Mouse (Mus musculus) 416B (cell line): ENCODE data around the gene Rasl11a.
A peak's percentile ranks its signal among the peaks of the same experiment; 100 is the strongest.

ENCODE experiments used
- DNase-seq: peaks from one replicate; pipeline ENCODE4 v3.0.0; 2011; ENCODE audit warnings: low read depth

The Rasl11a gene

DNA sequence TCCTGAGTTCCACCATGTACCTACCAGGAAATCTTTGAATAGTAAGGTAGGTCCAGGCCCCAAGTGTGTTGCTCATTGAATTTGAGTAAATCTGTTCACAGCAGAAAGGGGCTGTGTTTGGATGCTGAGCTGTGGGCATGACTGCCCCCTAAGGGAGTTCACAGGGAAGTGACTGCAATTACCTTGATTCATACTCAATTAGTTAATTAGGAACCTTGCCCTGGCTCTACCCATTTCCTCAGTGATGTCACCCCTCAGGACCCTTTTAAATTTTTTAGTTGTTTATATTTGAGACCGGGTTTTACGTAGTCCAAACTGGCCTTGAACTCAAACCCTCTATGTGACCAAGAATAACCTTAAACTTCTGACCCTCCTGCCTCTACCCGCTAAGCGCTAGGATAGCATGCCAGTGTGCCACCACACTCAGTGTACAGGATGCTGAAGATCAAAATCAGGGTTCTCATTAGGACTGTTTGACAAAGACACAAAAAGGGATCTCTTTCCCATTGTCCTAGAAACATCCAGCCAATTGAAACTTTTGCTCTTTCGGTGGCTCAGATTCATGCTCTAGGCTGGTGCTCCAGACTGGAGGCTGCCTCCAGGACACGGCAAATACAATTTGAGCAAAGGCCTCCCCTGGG lies 450 bp upstream of the Rasl11a start:
- DNase-seq = peak; percentile 57

DNA sequence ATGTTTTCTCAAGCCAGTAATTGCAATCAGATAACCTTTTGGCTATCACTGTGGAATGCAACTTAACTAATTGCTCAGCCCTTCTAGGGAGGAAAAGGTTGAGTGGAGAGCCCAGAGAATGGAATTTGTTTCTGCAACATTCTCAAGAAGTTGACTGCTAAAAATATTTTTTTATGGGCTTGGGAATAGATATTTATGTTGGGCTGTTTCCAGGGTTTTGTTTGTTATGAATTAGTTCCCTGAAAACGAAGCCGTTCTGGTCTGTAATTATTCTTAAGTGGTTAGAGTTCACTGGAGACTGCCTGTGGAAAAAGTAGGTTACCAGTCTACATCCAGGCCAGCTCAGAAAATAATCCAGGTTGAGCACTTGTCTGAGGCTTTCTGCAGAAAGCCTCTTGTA lies 1.6 kb downstream of the Rasl11a start:
- no peak for DNase-seq

DNA sequence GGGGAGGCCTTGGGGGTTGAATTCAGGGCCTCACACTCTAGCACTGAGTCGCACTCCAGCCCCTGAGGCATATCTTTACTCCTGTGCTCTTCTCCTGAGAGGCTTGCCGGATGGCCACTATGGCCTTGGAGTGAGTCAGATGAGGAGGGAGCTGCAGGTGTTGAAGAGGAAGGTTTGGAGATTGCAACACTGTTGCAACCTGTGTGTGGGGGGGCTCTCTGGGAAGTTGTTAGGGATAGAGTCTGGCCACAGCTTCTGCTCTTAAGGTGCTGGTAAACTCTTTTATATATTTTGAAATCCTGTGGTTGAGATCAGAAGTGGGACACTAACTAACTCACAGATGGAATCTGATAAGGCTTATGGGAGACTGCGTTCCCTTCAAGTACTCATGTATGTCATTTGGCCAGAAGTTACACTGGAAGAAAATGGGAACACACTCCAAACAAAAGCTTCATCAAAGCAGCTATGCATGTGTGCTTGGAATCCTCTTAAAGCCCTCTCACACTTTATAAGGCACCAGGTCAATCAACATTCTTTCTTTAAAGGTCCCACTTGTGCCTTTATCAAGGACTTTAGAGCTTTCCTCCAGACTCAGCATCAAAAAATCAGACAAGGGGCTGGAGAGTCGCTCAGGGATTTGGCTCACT lies 4.2 kb downstream of the Rasl11a start:
- DNase-seq = peak; percentile 56

DNA sequence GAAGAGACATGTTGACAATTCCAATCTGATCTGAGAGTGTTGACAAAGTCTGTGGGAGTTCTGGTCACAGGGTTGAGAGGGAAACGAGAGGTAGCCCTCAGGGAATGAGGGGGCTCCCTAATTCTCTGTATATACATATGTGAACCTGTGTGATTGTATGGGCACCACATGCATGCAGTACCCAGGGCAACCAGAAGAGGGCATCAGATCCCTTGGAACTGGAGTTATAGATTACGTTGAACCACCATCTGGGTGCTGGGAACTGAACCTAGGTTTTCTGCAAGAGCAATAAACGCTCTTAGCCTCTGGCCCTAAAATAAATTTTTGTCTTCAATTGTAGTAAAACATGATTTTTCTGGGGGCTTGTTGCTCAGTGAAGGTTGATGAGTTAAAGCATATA lies 11.2 kb downstream of the Rasl11a start:
- DNase-seq = no peak

DNA sequence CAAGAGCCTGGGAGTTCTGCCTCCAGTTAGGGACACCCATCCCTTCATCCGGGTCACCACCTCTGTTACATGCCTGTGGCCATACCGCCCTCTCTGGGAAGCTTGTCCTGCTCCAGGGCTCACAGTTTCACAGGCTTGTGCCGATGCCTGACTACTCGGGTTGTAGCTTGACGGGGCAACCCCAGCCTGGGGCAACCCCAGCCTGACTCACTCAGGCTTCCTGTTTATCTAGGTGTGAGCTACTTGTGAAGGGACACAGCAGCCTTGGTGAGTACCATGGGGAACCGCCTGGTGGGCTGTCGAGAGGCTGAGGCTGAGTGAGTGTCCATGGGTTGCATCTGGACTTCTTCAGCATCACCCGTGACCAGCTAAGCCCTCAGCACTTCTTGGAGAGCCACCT lies 12.7 kb downstream of the Rasl11a start:
- DNase-seq = no peak

DNA sequence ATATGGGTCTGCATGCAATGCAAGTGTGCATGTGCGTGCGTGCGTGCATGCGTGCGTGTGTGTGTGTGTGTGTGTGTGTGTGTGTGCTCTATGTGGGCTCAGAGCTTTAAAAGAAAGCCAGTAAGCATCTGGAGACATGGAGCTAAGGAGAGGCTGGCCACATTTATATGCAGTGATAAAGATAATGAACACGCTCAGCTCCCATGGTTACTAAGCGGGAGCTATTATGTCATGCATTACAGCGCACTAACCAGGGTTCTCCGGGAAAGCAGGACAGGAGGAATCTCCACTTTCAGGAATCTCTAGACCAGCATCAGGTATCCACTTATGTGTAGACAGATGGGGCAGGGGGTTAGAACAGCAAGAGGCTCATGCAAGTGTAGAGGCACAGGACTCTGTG lies 13.9 kb downstream of the Rasl11a start:
- no peak for DNase-seq

DNA sequence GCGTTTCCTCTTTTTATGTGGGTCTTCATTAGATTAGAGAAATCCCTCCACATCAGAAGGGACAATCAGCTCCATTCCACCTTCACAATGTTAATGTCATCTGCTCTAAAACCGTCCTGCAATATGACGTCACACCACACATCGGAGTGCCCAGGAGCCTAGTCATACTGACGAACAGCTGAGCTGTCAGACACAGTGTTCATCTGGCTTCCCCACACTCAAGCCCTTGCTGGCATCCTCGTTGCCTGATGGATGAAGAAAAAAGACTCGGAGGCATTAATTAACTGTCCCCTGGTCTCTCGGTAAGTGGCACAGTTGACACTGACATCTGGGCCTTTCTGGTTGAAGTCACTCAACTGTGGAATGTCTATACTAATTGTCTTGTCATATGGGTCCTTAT lies 14.4 kb downstream of the Rasl11a start:
- DNase-seq = no peak

DNA sequence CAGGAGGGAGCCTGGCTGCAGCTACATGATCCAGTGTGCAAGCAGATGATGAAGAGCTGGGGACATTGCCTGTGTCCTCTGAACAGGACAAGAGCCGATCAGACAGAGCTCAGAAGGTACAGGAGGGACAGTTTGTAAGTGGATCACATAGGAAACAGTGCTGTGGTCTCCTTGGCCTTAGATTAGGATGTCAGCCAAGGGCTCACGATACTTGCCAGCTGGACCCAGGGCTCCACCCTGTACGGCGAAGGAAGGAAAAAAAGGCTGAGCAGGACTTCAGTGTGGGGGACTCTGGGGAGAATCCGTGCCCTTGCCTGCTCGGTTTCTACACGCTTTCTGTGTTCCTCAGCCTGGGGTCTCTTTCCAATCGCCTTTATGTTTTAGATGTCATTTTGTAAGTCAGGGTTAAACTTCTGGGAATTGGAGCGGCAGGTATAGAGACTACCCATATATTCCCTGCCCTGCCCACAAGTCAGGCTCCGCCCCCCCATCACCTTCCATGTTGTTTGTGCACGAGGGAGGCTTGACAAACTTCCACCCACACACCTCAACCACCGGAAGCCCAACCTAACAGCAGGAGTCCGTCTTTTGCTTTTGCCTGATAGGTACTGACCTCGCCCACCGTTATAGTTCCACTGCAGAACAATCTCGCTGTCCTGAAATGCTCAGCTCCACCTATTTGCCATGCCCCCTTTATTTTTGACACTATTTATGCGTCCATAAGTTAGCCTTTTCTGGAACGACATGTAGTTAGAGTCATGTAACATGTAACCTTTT lies 15.5 kb downstream of the Rasl11a start:
- peak; percentile 10 for DNase-seq

DNA sequence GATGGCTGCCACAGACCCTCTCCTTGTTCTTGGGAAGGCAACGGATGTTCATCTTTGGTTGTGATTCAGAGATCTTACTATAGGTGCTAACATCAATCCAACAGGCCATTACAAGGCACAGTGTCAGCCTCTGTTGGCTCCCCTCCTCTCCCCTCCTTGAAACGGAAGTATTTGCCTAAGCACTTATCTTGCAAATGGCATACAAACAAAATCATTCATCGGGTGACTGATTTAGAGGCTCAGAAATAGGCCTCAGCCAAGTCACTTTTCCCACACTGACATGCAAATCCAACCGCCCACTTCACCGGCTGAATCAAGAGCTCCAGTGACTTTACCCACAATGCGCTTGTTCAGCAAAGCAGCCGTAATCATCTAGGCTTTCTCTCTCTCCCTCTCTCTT lies 16.7 kb downstream of the Rasl11a start:
- DNase-seq = no peak

DNA sequence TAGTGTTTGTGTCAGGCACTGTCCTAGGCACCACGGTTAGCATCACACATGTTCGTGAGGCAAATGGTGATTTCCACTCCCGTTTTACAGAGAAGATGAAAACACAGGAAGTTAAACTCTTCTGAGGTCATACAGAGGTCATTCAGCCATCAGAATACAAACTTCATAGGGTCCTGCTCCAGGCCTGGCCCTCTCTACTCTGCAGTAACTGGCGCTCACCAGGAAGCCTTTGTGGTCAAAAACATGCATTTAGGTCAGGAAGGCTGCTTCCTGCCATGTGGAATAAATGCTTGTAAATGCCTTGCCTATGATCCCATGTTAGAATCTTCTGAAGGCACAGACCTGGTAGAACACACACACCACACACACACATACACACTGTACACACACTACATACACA lies 20.6 kb downstream of the Rasl11a start:
- DNase-seq = peak; percentile 76

DNA sequence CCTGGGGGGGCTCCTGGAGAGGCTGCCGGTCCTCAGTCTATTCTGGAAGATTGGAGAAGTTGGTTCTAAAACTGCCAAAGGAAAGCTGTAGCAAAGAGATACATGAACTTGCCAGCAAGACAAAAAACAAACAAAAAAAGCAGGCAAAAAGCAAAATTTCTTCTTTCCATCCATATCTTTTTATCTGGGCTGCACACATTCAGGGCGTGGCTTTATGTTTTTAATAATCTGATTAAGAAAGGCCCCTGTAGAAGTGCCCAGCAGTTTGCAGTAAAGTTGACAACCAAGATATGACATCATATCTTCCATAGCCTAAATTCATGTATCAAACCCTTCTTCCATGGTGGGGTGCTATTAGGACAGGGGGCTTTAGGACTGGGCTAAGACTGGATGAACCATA lies 21.4 kb downstream of the Rasl11a start:
- DNase-seq = peak; percentile 53

DNA sequence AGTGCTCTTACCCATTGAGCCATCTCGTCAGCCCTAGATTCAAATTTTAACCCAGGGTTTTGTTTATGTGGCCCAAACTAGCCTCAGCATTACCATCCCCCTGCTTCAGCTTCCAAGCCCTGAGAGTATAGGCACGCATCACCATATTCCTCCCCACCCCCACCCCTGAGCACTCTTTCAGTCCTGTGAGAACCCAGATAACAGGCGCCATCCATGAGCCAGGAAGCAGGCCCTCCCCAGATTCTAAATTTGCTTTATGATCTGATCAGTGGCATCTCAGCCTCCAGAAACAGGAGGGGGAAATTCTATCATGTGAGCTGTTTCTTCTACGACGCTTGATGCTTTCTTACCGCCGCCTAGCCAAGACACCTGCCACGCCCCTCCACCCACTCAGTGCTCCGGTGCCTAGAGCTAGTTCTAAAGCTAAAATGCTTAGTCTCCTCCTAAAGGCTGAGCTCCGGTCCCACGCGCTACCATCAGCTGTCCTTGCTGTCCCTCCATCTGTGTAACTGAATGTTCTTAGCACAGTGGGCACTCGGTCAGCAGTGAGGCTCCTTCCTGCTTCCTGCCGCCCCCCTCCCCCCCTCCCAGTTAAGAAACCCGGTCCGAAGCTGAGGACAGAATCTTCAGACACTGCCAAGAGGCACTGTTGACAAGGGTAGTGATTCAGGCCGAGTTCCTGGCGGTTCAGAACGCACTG lies 22.5 kb downstream of the Rasl11a start:
- peak; percentile 88 for DNase-seq

DNA sequence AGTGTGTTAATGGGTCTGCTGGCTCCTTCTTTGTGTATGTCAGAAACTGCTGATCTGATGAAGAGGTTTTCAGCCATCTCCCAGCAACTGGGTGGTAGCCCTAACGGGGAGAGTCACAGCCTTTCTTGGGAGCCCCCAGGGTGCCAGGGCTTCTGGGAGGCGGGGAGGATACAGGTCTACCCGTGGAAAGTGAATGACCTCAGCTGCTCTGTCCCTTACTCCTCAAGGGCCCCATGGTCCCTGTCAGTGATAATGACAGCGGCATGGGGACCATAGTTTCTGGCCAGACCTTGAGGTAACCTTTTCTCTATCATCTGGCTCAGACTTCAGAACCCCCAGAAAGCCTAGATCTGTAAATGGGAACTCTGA lies 23.1 kb downstream of the Rasl11a start:
- no peak for DNase-seq

DNA sequence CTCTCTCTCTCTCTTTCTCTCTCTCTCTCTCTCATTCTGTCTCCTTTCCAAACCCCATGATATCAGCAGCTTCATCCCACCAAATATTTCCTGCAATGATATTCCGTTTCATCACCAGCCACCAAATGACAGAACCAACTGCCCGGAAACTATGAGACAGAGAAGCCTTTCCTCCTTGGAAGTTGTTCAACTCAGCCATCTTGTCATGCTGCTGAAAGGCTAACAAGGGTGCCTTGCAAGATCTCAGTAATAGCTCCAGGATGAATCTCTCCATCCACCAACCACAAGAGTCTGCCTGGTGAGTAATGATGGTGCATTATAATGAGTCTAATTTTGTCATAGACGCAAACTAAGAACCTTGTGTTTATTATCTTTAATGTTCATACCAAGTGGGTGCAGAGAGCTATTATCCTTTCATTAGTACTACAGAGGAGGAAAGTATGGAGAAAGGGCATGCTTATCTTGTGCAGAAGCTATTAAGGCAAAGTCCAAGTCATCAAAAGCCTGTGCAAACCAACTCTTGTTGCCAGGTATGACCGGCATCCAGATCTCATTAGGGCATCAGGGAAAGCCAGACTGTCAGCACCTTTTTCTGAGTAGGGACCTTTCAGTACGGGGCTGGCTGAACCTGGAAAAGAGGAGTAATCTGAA lies 28.2 kb downstream of the Rasl11a start:
- DNase-seq = peak; percentile 33

DNA sequence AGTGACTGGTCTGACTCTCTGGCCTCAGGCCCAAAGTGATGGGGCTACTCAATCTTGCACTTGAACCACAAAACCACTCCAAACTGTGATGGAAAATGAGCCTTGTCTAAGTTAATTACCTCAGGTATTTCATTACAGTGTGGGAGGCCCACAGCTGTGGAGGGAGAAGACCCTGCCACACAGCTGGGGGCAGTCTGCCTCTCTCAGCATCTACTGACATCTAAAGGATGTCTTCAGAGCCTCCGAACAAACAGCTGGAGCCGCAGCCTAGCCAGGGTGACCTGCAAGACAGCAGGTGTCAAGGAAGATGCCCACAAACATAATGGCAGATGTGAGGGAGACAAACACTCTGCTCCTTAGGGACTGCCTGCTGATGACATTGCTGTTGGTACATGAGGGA lies 31.2 kb downstream of the Rasl11a start:
- no peak for DNase-seq

DNA sequence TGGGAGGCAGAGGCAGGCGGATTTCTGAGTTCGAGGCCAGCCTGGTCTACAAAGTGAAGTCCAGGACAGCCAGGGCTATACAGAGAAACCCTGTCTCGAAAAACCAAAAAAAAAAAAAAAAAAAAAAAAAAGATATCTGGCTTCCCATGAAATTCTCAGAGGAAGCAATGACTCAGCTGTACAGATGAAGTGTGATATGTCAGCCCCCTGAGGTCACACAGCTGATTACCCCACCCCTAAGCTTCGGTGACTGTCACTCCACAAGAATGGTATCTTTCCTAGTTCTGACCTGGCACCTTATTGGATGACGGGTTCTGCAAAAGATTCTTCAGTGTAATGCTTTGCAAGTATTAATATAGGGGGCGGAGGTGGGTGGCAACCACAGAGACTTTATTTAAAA lies 33.0 kb downstream of the Rasl11a start:
- DNase-seq = peak; percentile 86

DNA sequence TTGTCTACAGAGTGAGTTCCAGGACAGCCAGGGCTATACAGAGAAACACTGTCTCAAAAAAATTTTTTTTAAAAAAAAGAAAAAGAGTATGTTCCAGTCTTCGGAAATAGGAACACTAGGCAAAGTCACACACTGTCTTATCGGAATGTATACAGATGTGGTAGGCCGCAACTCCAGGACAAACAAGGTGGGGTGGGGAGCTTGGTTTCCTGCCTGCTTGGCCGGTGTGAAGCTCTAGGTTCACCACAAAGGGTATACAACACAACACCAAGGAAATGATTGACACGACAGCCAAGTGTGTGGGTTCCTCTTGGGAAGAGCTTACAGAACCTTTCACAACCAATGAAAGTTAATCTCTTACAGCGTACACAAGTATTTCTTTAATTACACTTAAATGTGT lies 37.4 kb downstream of the Rasl11a start:
- peak; percentile 85 for DNase-seq

DNA sequence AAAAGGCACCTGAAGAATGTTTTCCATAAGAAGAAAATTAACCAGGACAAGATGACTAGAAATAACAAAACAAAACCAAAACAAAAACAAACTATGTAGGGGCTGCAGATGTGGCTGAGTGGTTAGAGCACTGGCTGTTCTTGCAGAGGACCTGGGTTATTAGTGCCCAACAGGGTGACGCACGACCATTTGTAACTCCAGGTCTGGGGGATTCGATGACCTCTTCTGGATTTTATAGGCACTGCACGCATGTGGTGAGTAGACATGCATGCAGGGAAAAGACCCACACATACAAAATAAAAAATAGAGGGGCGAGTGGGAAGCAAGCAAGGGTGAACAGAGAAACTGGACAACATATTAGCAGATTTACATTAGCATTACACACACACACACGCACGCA lies 38.2 kb downstream of the Rasl11a start:
- DNase-seq = peak; percentile 55

DNA sequence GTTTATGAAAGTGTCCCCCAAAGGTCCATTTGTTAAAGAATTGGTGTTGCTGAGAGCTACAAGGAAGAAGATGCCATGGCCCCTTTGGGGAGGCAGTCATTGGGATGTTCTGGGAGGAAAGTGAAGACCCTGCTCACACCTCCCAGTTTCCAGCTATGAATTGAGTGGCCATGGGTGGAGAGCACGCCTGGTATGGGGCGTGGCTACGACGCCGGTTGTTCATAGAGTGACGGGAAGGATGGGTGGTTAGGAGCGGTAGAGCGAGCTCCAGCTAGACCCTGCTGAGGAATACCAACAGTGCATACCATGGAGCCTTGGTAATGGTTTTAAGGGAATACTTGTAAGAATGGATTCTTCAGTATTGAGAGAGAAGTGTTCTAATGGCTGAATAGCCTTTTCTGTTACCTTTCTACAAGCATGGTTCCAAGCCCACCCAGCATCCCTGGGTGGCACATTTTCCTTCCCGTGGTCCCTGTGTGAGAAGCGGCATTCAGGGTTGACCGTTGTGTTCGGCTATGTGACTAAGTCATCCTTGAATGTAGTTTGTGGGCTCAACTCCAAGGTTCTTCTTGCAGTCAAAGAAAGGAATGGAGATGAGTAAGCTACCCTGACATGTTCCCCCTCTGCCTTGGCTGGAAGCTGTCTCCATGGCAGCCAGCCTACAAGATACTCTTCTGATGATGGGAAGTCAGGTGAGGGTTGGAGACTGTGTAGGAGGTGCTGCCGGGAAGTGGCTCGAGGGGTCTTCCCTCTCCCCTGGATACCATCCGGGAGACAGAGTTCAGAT lies 38.8 kb downstream of the Rasl11a start:
- no peak for DNase-seq

DNA sequence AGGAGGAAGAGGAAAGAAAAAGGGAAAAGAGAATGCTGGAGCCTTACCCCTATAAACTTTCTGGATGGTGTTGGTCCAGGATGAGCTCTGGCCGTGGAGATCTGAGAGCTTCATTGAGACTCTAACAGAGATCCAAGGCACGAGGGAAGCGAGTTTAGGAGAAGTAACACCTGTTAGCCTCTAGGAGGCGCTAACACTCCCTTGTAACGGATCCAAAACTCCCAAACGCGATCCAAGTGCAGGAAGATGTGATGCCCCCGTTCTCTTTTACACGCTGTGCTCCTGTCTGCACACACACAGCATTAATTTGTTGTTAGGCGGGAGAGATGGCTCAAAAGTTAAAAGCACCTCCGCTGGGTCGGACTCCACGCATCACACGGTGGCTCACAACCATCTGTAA lies 46.3 kb downstream of the Rasl11a start:
- peak; percentile 52 for DNase-seq

DNA sequence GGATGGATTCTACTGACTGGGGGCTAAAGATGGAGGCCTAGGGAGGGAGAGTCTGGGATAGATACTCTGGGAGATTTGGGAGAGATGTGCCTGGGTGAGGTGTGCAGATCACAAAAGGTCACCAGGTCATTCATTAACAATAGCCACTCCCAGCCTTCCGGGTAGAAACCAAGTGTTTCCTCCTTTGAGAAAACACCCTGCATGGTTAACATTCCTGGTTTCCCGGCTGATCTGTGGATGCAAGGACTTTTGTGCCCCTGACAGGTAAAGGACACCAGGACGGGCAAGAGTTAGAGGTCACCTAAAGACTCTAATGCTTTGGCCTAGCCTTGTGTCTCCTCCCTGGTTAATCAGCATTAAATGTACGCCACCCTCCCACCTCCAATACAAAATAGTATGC lies 48.0 kb downstream of the Rasl11a start:
- DNase-seq = no peak
